Mouse (Mus musculus): Measurements from ENCODE around the gene Fxr1. TPM values are rescaled to one million over a fixed set of nuclear protein-coding genes. Genes with fewer than 3 reads are reported as not detected.

Gene Fxr1
- total and polyA plus RNA-seq, 2 experiments from 2014 or later, result 28.6 to 29.6 TPM

- H3K4me3 ChIP-seq (ENCODE audit: low read length), result no peak overlapping the region
- H3K36me3 ChIP-seq (ENCODE audit: insufficient read depth, low read length), result no peaks in the 10 kb centered on the region
- H3K4me1 ChIP-seq (ENCODE audit: insufficient read depth, low read length), result no peaks in the 10 kb centered on the region
- no peak for DNase-seq (ENCODE audit: low spot score)
- no peak for ATAC-seq
- no peak overlapping the region for H3K4me2 ChIP-seq (ENCODE audit: low read depth, low read length)
- WGBS, result 83% methylated on average over 6 of the region's 6 CpGs
- H3K27me3 ChIP-seq (ENCODE audit: insufficient read depth, low read length), result no peaks in the 10 kb centered on the region
- no peaks in the 10 kb centered on the region for H3K9me3 ChIP-seq (ENCODE audit: low read length)
- no peak for TF ChIP-seq CTCF (IDR thresholded peaks at IDR 0.05; ENCODE audit: low read depth)
- no peak overlapping the region for H3K9ac ChIP-seq (replicated peaks; ENCODE audit: low read length)
- H3K27ac ChIP-seq, result no peak overlapping the region
Observed at GRCm38 (mm10) chr3:34008191-34008590, 11.6 kb upstream of the Fxr1 start.

DNA sequence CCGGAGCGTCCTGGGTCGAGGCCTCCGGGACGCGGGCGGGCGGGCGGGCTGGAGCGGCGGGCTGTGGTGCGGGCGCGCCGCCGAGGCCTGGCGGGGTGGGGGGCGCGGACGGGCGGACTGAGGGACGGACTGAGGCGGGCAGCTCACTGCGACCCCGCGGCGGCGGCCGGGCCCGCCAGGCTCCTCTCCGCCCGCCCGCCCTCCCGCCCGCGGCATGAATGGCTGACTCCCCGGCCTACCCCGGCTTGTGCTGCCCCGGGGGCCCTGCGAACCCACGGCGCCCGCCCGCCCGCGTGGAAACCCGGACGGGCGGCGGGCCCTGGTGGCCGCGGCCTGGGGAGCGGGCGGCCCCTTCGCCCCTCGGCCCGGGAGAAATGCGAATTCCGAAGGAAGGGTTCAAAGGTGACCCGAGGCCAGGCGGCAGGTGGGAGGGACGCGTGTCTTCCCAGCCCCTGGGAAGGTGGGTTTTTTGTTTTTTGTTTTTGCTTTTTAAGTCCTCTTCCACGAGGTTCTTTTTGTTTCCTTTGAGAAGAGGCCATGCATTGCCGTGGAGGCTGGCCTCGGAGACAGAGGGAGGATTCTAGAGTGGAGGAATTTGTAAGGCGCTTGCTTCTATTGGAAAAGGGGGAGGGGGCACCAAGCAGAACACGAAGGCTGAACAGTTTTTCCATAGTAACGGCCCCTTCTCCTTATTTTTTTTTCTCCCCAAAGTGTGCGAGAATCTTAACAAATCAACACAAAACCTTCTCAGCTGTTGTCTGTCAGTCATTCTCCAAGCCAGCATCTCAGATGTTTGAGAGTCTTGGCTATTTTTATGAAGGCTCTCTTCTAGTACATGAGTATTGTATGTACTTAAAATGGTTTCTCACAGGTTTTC is 877 bp downstream of the Fxr1 start:
- peak overlapping the region; percentile 76 for H3K4me2 ChIP-seq (ENCODE audit: low read depth, low read length)
- H3K9ac ChIP-seq (replicated peaks; ENCODE audit: low read length), result peak overlapping the region; percentile 93
- H3K27me3 ChIP-seq (ENCODE audit: insufficient read depth, low read length), result no peaks in the 10 kb centered on the region
- DNase-seq (ENCODE audit: low spot score), result peak; percentile 32
- no peaks in the 10 kb centered on the region for H3K36me3 ChIP-seq (ENCODE audit: insufficient read depth, low read length)
- no peaks in the 10 kb centered on the region for H3K9me3 ChIP-seq (ENCODE audit: low read length)
- no peak for TF ChIP-seq CTCF (IDR thresholded peaks at IDR 0.05; ENCODE audit: low read depth)
- H3K4me3 ChIP-seq (ENCODE audit: low read length), result peak overlapping the region; percentile 97
- no peak; the same call in 1 of the 2 replicates for ATAC-seq
- under 1% methylated on average over 55 of the region's 70 CpGs for WGBS
- H3K27ac ChIP-seq, result peak overlapping the region; percentile 91
- H3K4me1 ChIP-seq (ENCODE audit: insufficient read depth, low read length), result 0 out of 2 replicates have a peak, but pooled peaks cover 4% of the 10 kb centered on the region

GRCm38 (mm10) chr3:34021259-34021828 is 1.6 kb downstream of the Fxr1 start:
- 67% methylated on average over 4 of the region's 4 CpGs for WGBS
- ATAC-seq (no peak), DNase-seq (ENCODE audit: low spot score) (no peak)
- Histone ChIP-seq H3K9me3 (ENCODE audit: low read length) (no peaks in the 10 kb centered on the region), H3K4me2 (ENCODE audit: low read depth, low read length) (peak overlapping the region; percentile 76), H3K4me1 (ENCODE audit: insufficient read depth, low read length) (0 out of 2 replicates have a peak, but pooled peaks cover 4% of the 10 kb centered on the region), H3K4me3 (ENCODE audit: low read length) (peak overlapping the region; percentile 97), H3K36me3 (ENCODE audit: insufficient read depth, low read length) (no peaks in the 10 kb centered on the region), H3K9ac (replicated peaks; ENCODE audit: low read length) (peak overlapping the region; percentile 93; the same call in 1 of the 2 replicates), H3K27ac (no peak overlapping the region), H3K27me3 (ENCODE audit: insufficient read depth, low read length) (no peaks in the 10 kb centered on the region)
- no peak for TF ChIP-seq CTCF (IDR thresholded peaks at IDR 0.05; ENCODE audit: low read depth)

DNA sequence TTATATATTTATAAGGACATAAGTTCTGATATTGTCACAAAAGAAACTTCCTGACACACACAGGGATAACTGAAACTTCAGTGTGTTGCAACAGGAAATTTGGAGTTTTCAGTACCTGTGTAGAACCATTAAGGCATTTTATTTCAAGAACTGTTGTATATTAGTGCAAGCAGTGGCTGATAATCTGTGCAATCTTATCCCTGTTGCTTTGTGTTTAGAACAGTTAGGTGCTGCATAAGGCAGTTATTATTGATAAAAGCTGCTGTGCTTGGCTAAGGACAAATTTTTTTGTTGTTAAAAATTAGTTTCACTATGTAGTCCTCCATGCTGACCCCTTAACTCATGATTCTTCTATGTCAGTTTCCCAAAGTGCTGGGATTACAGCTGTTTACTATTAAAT is 9.2 kb downstream of the Fxr1 start:
- Histone ChIP-seq H3K27me3 (ENCODE audit: insufficient read depth, low read length) (no peaks in the 10 kb centered on the region), H3K9ac (replicated peaks; ENCODE audit: low read length) (no peak overlapping the region)
- ATAC-seq, result no peak

GRCm38 (mm10) chr3:34030601-34031000 is 10.9 kb downstream of the Fxr1 start:
- Histone ChIP-seq H3K27ac (no peak overlapping the region), H3K27me3 (ENCODE audit: insufficient read depth, low read length) (no peaks in the 10 kb centered on the region), H3K9ac (replicated peaks; ENCODE audit: low read length) (no peak overlapping the region), H3K36me3 (ENCODE audit: insufficient read depth, low read length) (no peaks in the 10 kb centered on the region), H3K4me3 (ENCODE audit: low read length) (no peak overlapping the region), H3K4me1 (ENCODE audit: insufficient read depth, low read length) (no peaks in the 10 kb centered on the region), H3K9me3 (ENCODE audit: low read length) (no peaks in the 10 kb centered on the region), H3K4me2 (ENCODE audit: low read depth, low read length) (no peak overlapping the region)
- no peak for TF ChIP-seq CTCF (IDR thresholded peaks at IDR 0.05; ENCODE audit: low read depth)
- WGBS, result 86% methylated on average over 3 of the region's 3 CpGs
- no peak for ATAC-seq
- no peak for DNase-seq (ENCODE audit: low spot score)

More for the DNA sequence above, 9.2 kb downstream of the Fxr1 start:
- H3K9me3 ChIP-seq (ENCODE audit: low read length), result no peaks in the 10 kb centered on the region
- no peak for TF ChIP-seq CTCF (IDR thresholded peaks at IDR 0.05; ENCODE audit: low read depth)
- H3K4me1 ChIP-seq (ENCODE audit: insufficient read depth, low read length), result no peaks in the 10 kb centered on the region
- H3K4me2 ChIP-seq (ENCODE audit: low read depth, low read length), result no peak overlapping the region
- no peaks in the 10 kb centered on the region for H3K36me3 ChIP-seq (ENCODE audit: insufficient read depth, low read length)
- no peak for DNase-seq (ENCODE audit: low spot score)
- no peak overlapping the region for H3K4me3 ChIP-seq (ENCODE audit: low read length)
- H3K27ac ChIP-seq, result no peak overlapping the region

DNA sequence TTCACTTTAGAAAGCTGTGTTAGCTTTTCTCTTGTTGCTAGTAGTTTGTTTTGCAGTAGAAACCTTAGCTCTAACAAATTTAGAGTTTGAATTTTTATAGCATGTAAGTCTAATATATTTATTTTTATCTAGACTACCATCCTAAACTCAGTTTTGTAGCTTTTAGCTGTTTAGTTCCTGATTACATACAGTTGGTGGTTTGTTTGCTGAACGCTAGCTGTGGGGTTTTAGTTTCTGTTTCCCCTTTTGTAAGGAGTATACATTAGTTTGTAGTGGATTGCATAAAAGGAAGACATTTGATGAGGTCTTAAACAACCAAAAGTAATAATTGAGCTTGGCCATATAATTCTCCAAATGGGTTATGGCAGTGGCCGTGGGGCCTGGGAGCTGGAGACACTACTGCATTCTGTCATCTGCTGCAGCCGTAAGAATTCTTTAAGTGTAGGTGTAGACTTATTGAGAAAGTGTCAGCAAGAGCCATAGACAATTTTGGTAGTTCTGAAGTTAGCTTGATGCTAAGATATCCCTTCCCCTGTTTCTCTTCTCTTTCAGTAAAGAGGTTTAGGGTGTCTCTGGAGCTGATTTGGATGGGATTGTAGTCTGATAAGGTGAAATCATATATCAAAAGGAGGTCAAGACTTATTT is 14.1 kb downstream of the Fxr1 start:
- H3K4me2 ChIP-seq (ENCODE audit: low read depth, low read length), result no peak overlapping the region

More for the DNA sequence above, 14.1 kb downstream of the Fxr1 start:
- no peak for TF ChIP-seq CTCF (IDR thresholded peaks at IDR 0.05; ENCODE audit: low read depth)
- H3K36me3 ChIP-seq (ENCODE audit: insufficient read depth, low read length), result no peaks in the 10 kb centered on the region
- H3K27me3 ChIP-seq (ENCODE audit: insufficient read depth, low read length), result no peaks in the 10 kb centered on the region
- no peak for DNase-seq (ENCODE audit: low spot score)
- ATAC-seq, result no peak
- H3K9ac ChIP-seq (replicated peaks; ENCODE audit: low read length), result no peak overlapping the region
- no peak overlapping the region for H3K27ac ChIP-seq
- WGBS, result 83% methylated on average over 3 of the region's 3 CpGs
- H3K4me1 ChIP-seq (ENCODE audit: insufficient read depth, low read length), result no peaks in the 10 kb centered on the region
- H3K9me3 ChIP-seq (ENCODE audit: low read length), result no peaks in the 10 kb centered on the region
- no peak overlapping the region for H3K4me3 ChIP-seq (ENCODE audit: low read length)

All from hindbrain, postnatal 0 days (tissue).